Mouse (Mus musculus): ENCODE data around the gene 1520401A03Rik. TPM values are rescaled to one million over a fixed set of nuclear protein-coding genes. Genes with fewer than 3 reads are reported as not detected.

1520401A03Rik gene
- polyA plus RNA-seq, 1 experiment = 0.06 TPM

- Histone ChIP-seq H3K4me3 (replicated peaks) (no peak overlapping the region), H3K4me1 (ENCODE audit: control insufficient read depth) (no peaks in the 10 kb centered on the region), H3K9me3 (ENCODE audit: control insufficient read depth, low read length) (peaks cover 2% of the 10 kb centered on the region; the same call in 1 of the 2 replicates), H3K27me3 (ENCODE audit: control insufficient read depth) (no peaks in the 10 kb centered on the region), H3K36me3 (ENCODE audit: control insufficient read depth) (peaks cover 12% of the 10 kb centered on the region)
- TF ChIP-seq GATA1 (IDR thresholded peaks at IDR 0.05; ENCODE audit: low read length) (no peak), TAL1 (IDR thresholded peaks at IDR 0.05; ENCODE audit: low read length) (no peak)
Measured at GRCm38 (mm10) chr17:23757581-23757980, 35.0 kb upstream of the 1520401A03Rik start.

- peaks cover 2% of the 10 kb centered on the region; the same call in 1 of the 2 replicates for H3K9me3 ChIP-seq (ENCODE audit: control insufficient read depth, low read length)
- TF ChIP-seq GATA1 (IDR thresholded peaks at IDR 0.05; ENCODE audit: low read length) = no peak
- no peak for TF ChIP-seq TAL1 (IDR thresholded peaks at IDR 0.05; ENCODE audit: low read length)
- peaks cover 11% of the 10 kb centered on the region for H3K36me3 ChIP-seq (ENCODE audit: control insufficient read depth)
- H3K27me3 ChIP-seq (ENCODE audit: control insufficient read depth) = no peaks in the 10 kb centered on the region
- H3K4me1 ChIP-seq (ENCODE audit: control insufficient read depth) = no peaks in the 10 kb centered on the region
- no peak overlapping the region for H3K4me3 ChIP-seq (replicated peaks)
Measured at GRCm38 (mm10) chr17:23755689-23756088, 33.1 kb upstream of the 1520401A03Rik start.

- Histone ChIP-seq H3K36me3 (ENCODE audit: control insufficient read depth) (no peaks in the 10 kb centered on the region; the same call in 1 of the 2 replicates), H3K4me1 (ENCODE audit: control insufficient read depth) (peaks cover 9% of the 10 kb centered on the region)
- TF ChIP-seq GATA1 (IDR thresholded peaks at IDR 0.05; ENCODE audit: low read length) (no peak), TAL1 (IDR thresholded peaks at IDR 0.05; ENCODE audit: low read length) (no peak)
Measured at GRCm38 (mm10) chr17:23749400-23750191, 27.0 kb upstream of the 1520401A03Rik start.

GRCm38 (mm10) chr17:23748631-23749391 is 26.2 kb upstream of the 1520401A03Rik start:
- Histone ChIP-seq H3K27me3 (ENCODE audit: control insufficient read depth) (peaks cover 49% of the 10 kb centered on the region), H3K36me3 (ENCODE audit: control insufficient read depth) (no peaks in the 10 kb centered on the region; the same call in 1 of the 2 replicates), H3K9me3 (ENCODE audit: control insufficient read depth, low read length) (peaks cover 6% of the 10 kb centered on the region; the same call in 1 of the 2 replicates), H3K4me1 (ENCODE audit: control insufficient read depth) (peaks cover 9% of the 10 kb centered on the region), H3K4me3 (replicated peaks) (peak overlapping the region; percentile 47)
- TF ChIP-seq GATA1 (IDR thresholded peaks at IDR 0.05; ENCODE audit: low read length) = no peak
- TF ChIP-seq TAL1 (IDR thresholded peaks at IDR 0.05; ENCODE audit: low read length) = no peak

More at GRCm38 (mm10) chr17:23749400-23750191, 27.0 kb upstream of the 1520401A03Rik start:
- H3K4me3 ChIP-seq (replicated peaks) = peak overlapping the region; percentile 47
- peaks cover 42% of the 10 kb centered on the region for H3K27me3 ChIP-seq (ENCODE audit: control insufficient read depth)
- H3K9me3 ChIP-seq (ENCODE audit: control insufficient read depth, low read length) = peaks cover 4% of the 10 kb centered on the region; the same call in 1 of the 2 replicates

- H3K4me3 ChIP-seq (replicated peaks) = no peak overlapping the region
- peaks cover 8% of the 10 kb centered on the region; the same call in 1 of the 2 replicates for H3K9me3 ChIP-seq (ENCODE audit: control insufficient read depth, low read length)
- no peak for TF ChIP-seq GATA1 (IDR thresholded peaks at IDR 0.05; ENCODE audit: low read length)
- TF ChIP-seq TAL1 (IDR thresholded peaks at IDR 0.05; ENCODE audit: low read length) = no peak
- H3K27me3 ChIP-seq (ENCODE audit: control insufficient read depth) = peaks cover 57% of the 10 kb centered on the region
- H3K36me3 ChIP-seq (ENCODE audit: control insufficient read depth) = no peaks in the 10 kb centered on the region
- peaks cover 9% of the 10 kb centered on the region for H3K4me1 ChIP-seq (ENCODE audit: control insufficient read depth)
Measured at GRCm38 (mm10) chr17:23748026-23748425, 25.4 kb upstream of the 1520401A03Rik start.

- Histone ChIP-seq H3K9me3 (ENCODE audit: control insufficient read depth, low read length) (peaks cover 12% of the 10 kb centered on the region; the same call in 1 of the 2 replicates), H3K27me3 (ENCODE audit: control insufficient read depth) (peaks cover 63% of the 10 kb centered on the region), H3K4me3 (replicated peaks) (no peak overlapping the region), H3K36me3 (ENCODE audit: control insufficient read depth) (no peaks in the 10 kb centered on the region), H3K4me1 (ENCODE audit: control insufficient read depth) (peaks cover 11% of the 10 kb centered on the region)
- no peak for TF ChIP-seq GATA1 (IDR thresholded peaks at IDR 0.05; ENCODE audit: low read length)
- no peak for TF ChIP-seq TAL1 (IDR thresholded peaks at IDR 0.05; ENCODE audit: low read length)
Measured at GRCm38 (mm10) chr17:23747471-23747870, 24.9 kb upstream of the 1520401A03Rik start.

- Histone ChIP-seq H3K4me3 (replicated peaks) (no peak overlapping the region), H3K36me3 (ENCODE audit: control insufficient read depth) (no peaks in the 10 kb centered on the region), H3K4me1 (ENCODE audit: control insufficient read depth) (peaks cover 18% of the 10 kb centered on the region), H3K9me3 (ENCODE audit: control insufficient read depth, low read length) (peaks cover 18% of the 10 kb centered on the region; the same call in 1 of the 2 replicates), H3K27me3 (ENCODE audit: control insufficient read depth) (peaks cover 70% of the 10 kb centered on the region)
- TF ChIP-seq GATA1 (IDR thresholded peaks at IDR 0.05; ENCODE audit: low read length) (no peak), TAL1 (IDR thresholded peaks at IDR 0.05; ENCODE audit: low read length) (no peak)
Measured at GRCm38 (mm10) chr17:23746767-23747166, 24.2 kb upstream of the 1520401A03Rik start.

GRCm38 (mm10) chr17:23746311-23746710 is 23.7 kb upstream of the 1520401A03Rik start:
- peaks cover 74% of the 10 kb centered on the region for H3K27me3 ChIP-seq (ENCODE audit: control insufficient read depth)
- H3K9me3 ChIP-seq (ENCODE audit: control insufficient read depth, low read length) = peaks cover 21% of the 10 kb centered on the region; the same call in 1 of the 2 replicates
- no peak overlapping the region for H3K4me3 ChIP-seq (replicated peaks)
- TF ChIP-seq TAL1 (IDR thresholded peaks at IDR 0.05; ENCODE audit: low read length) (no peak), GATA1 (IDR thresholded peaks at IDR 0.05; ENCODE audit: low read length) (no peak)
- peaks cover 22% of the 10 kb centered on the region for H3K4me1 ChIP-seq (ENCODE audit: control insufficient read depth)
- H3K36me3 ChIP-seq (ENCODE audit: control insufficient read depth) = no peaks in the 10 kb centered on the region
